Mouse (Mus musculus): ENCODE results near the gene Eftud2.

DNA sequence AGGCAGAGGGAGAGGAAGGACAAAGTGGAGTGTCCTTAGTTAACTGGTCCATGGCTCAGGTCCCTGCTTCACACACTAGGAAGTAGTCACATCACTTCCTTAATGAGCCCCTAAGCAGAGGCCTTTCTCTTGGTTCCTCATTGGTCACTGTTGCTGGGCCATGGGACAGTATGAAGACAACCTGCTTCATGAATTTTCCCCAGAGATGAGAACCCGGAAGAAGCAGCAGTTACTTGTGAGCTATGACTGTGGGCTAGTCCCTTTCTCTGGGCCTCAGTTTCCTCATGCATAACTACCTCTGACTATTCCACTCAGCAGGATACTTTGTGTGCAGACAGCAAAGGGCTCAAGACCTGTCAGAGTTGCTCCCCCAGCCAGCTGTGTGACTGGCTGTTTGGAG lies 43.4 kb downstream of the Eftud2 start:
- TF ChIP-seq CTCF (IDR thresholded peaks at IDR 0.05; ENCODE audit: borderline replicate concordance, insufficient read depth, low read depth, low read length): no peak
- TF ChIP-seq POLR2A (IDR thresholded peaks at IDR 0.05; ENCODE audit: borderline replicate concordance, insufficient read depth, low read length): no peak
